Mouse (Mus musculus): ENCODE measurements around the gene Anxa3. TPM values are rescaled to one million over a fixed set of nuclear protein-coding genes. Genes with fewer than 3 reads are reported as not detected.

The Anxa3 gene
- total and polyA plus RNA-seq, 3 experiments, result 0.54 to 2.5 TPM; not detected in 1

GRCm38 (mm10) chr5:96878178-96878577 lies 85.0 kb downstream of the Anxa3 start:
- Histone ChIP-seq H3K4me3 (ENCODE audit: control insufficient read depth in 1 of 2, insufficient read depth in 1 of 2, low read depth in 2 of 2, low read length in 2 of 2) (no peak overlapping the region), H3K79me2 (ENCODE audit: control insufficient read depth, insufficient read depth, low read length, poor library complexity) (no peaks in the 10 kb centered on the region), H3K4me1 (ENCODE audit: control insufficient read depth in 1 of 2, insufficient read depth in 2 of 2, low read length in 2 of 2) (no peaks in the 10 kb centered on the region), H3K27me3 (ENCODE audit: control insufficient read depth in 1 of 2, insufficient read depth in 2 of 2, low read length in 2 of 2) (no peaks in the 10 kb centered on the region), H3K36me3 (ENCODE audit: control insufficient read depth in 1 of 2, insufficient read depth in 2 of 2, low read length in 2 of 2) (no peaks in the 10 kb centered on the region), H3K9me3 (replicated peaks; ENCODE audit: insufficient read depth, low read length) (no peaks in the 10 kb centered on the region), H3K27ac (ENCODE audit: control insufficient read depth, low read depth, low read length) (no peak overlapping the region), H3K9ac (ENCODE audit: control insufficient read depth, low read depth, low read length, poor library complexity, severe bottlenecking) (no peak overlapping the region)
- peak; percentile 79 for DNase-seq (ENCODE audit: low read depth, low spot score)
- TF ChIP-seq NRF1 (IDR thresholded peaks at IDR 0.05; ENCODE audit: insufficient read depth, low read depth, low read length, poor library complexity, severe bottlenecking) (no peak), GABPA (IDR thresholded peaks at IDR 0.05; ENCODE audit: low read depth, low read length) (no peak), POLR2A (IDR thresholded peaks at IDR 0.05; ENCODE audit: control insufficient read depth in 1 of 2, insufficient read depth in 1 of 2, low read depth in 1 of 2, low read length in 2 of 2, poor library complexity in 1 of 2) (no peak), CTCF (IDR thresholded peaks at IDR 0.05 in 2 of 3, conservative IDR thresholded peaks at IDR 0.05 in 1 of 3; ENCODE audit: control insufficient read depth in 1 of 3, insufficient read depth in 1 of 3, low read depth in 2 of 3, low read length in 3 of 3, poor library complexity in 1 of 3, severe bottlenecking in 1 of 3) (peak; percentile 46 to 68 (median 52)), RAD21 (IDR thresholded peaks at IDR 0.05; ENCODE audit: low read depth, low read length) (peak; percentile 75), SMC3 (IDR thresholded peaks at IDR 0.05; ENCODE audit: low read depth, low read length) (peak; percentile 82), ZC3H11A (IDR thresholded peaks at IDR 0.05; ENCODE audit: low read depth, low read length) (peak; percentile 86)

- Histone ChIP-seq H3K4me1 (ENCODE audit: control insufficient read depth in 1 of 2, insufficient read depth in 2 of 2, low read length in 2 of 2) (no peaks in the 10 kb centered on the region), H3K9ac (ENCODE audit: control insufficient read depth, low read depth, low read length, poor library complexity, severe bottlenecking) (no peak overlapping the region), H3K4me3 (ENCODE audit: control insufficient read depth in 1 of 2, insufficient read depth in 1 of 2, low read depth in 2 of 2, low read length in 2 of 2) (no peak overlapping the region), H3K36me3 (ENCODE audit: control insufficient read depth in 1 of 2, insufficient read depth in 2 of 2, low read length in 2 of 2) (no peaks in the 10 kb centered on the region), H3K27ac (ENCODE audit: control insufficient read depth, low read depth, low read length) (no peak overlapping the region), H3K79me2 (ENCODE audit: control insufficient read depth, insufficient read depth, low read length, poor library complexity) (no peaks in the 10 kb centered on the region), H3K27me3 (ENCODE audit: control insufficient read depth in 1 of 2, insufficient read depth in 2 of 2, low read length in 2 of 2) (no peaks in the 10 kb centered on the region), H3K9me3 (replicated peaks; ENCODE audit: insufficient read depth, low read length) (no peaks in the 10 kb centered on the region)
- TF ChIP-seq MEF2A (IDR thresholded peaks at IDR 0.05; ENCODE audit: extremely low read depth, insufficient replicate concordance, low read depth, low read length, poor library complexity, severe bottlenecking) (no peak), CHD2 (IDR thresholded peaks at IDR 0.05; ENCODE audit: low read length) (no peak)
- no peak for DNase-seq (ENCODE audit: low read depth, low spot score)
These were observed 85.9 kb downstream of the Anxa3 start for GRCm38 (mm10) chr5:96878851-96879540.

GRCm38 (mm10) chr5:96880231-96880630 lies 87.1 kb downstream of the Anxa3 start:
- peaks cover 0 to 1% of the 10 kb centered on the region in 2 experiments; a peak in 2 of 4 replicates for H3K4me1 ChIP-seq (ENCODE audit: control insufficient read depth in 1 of 2, insufficient read depth in 2 of 2, low read length in 2 of 2)
- H3K27ac ChIP-seq (ENCODE audit: control insufficient read depth, low read depth, low read length), result no peak overlapping the region
- H3K27me3 ChIP-seq (ENCODE audit: control insufficient read depth in 1 of 2, insufficient read depth in 2 of 2, low read length in 2 of 2), result no peaks in the 10 kb centered on the region
- H3K9me3 ChIP-seq (replicated peaks; ENCODE audit: insufficient read depth, low read length), result no peaks in the 10 kb centered on the region
- H3K4me3 ChIP-seq (ENCODE audit: control insufficient read depth in 1 of 2, insufficient read depth in 1 of 2, low read depth in 2 of 2, low read length in 2 of 2), result no peak overlapping the region
- no peak for TF ChIP-seq JUND (IDR thresholded peaks at IDR 0.05; ENCODE audit: low read depth, low read length)
- TF ChIP-seq EP300 (IDR thresholded peaks at IDR 0.05; ENCODE audit: low read depth in 1 of 2, low read length in 2 of 2), result no peak
- TF ChIP-seq ETS1 (IDR thresholded peaks at IDR 0.05; ENCODE audit: low read depth, low read length), result no peak
- H3K79me2 ChIP-seq (ENCODE audit: control insufficient read depth, insufficient read depth, low read length, poor library complexity), result no peaks in the 10 kb centered on the region
- H3K36me3 ChIP-seq (ENCODE audit: control insufficient read depth in 1 of 2, insufficient read depth in 2 of 2, low read length in 2 of 2), result no peaks in the 10 kb centered on the region
- DNase-seq (ENCODE audit: low read depth, low spot score), result no peak
- H3K9ac ChIP-seq (ENCODE audit: control insufficient read depth, low read depth, low read length, poor library complexity, severe bottlenecking), result no peak overlapping the region
